Mouse (Mus musculus): ENCODE results near the gene Nptxr. TPM values are rescaled to one million over a fixed set of nuclear protein-coding genes. Genes with fewer than 3 reads are reported as not detected.

Nptxr gene
- polyA plus RNA-seq, 1 experiment from 2014 or later, result 6.6 TPM

GRCm38 (mm10) chr15:79832064-79832900 is 27.7 kb upstream of the Nptxr start:
- ATAC-seq (no peak), DNase-seq (ENCODE audit: low read depth, low spot score) (peak; percentile 31)
- in situ Hi-C loops (cut with MboI; ENCODE audit: low pct_unique_long_range_greater_than_20kb), result loop anchor here (5.0 kb wide), 3 partner anchors 50 to 245 kb away; no protein-coding TSS in a partner anchor
- ChIA-PET CTCF (interaction anchor here (0.7 to 3.4 kb wide), 11 partner anchors 11 to 103 kb away, joined by 3 to 22 read pairs (median 3); no protein-coding TSS in a partner anchor), POLR2A (interaction anchor here (0.6 to 2.6 kb wide), 4 partner anchors 45 to 1308 kb away, joined by 4 to 9 read pairs (median 6); no protein-coding TSS in a partner anchor)
- H3K27me3 ChIP-seq, result no peaks in the 10 kb centered on the region
- no peak for TF ChIP-seq CTCF (IDR thresholded peaks at IDR 0.05)

- ATAC-seq, result no peak
These were observed 25.8 kb upstream of the Nptxr start for GRCm38 (mm10) chr15:79830388-79830787.

GRCm38 (mm10) chr15:79829431-79829830 is 24.9 kb upstream of the Nptxr start:
- no peaks in the 10 kb centered on the region for H3K27me3 ChIP-seq
- in situ Hi-C loops (cut with MboI; ENCODE audit: low pct_unique_long_range_greater_than_20kb), result no loop called here
- CTCF ChIA-PET, result interaction anchor here (1.0 to 3.4 kb wide), 12 partner anchors 10 to 113 kb away, joined by 3 to 22 read pairs (median 6); no protein-coding TSS in a partner anchor
- ATAC-seq (no peak), DNase-seq (ENCODE audit: low read depth, low spot score) (no peak)
- POLR2A ChIA-PET, result no interaction called here
- TF ChIP-seq CTCF (IDR thresholded peaks at IDR 0.05), result no peak

More at GRCm38 (mm10) chr15:79830388-79830787, 25.8 kb upstream of the Nptxr start:
- no peaks in the 10 kb centered on the region for H3K27me3 ChIP-seq
- DNase-seq (ENCODE audit: low read depth, low spot score), result no peak
- in situ Hi-C loops (cut with MboI; ENCODE audit: low pct_unique_long_range_greater_than_20kb), result loop anchor here (5.0 kb wide), 3 partner anchors 52 to 247 kb away; no protein-coding TSS in a partner anchor
- CTCF ChIA-PET, result interaction anchor here (0.7 to 3.4 kb wide), 26 partner anchors 9 to 112 kb away, joined by 3 to 22 read pairs (median 4); partner anchors contain the start of gene Dnal4
- POLR2A ChIA-PET, result no interaction called here
- no peak for TF ChIP-seq CTCF (IDR thresholded peaks at IDR 0.05)

- no peak for ATAC-seq
- no peak for TF ChIP-seq CTCF (IDR thresholded peaks at IDR 0.05)
- in situ Hi-C loops (cut with MboI; ENCODE audit: low pct_unique_long_range_greater_than_20kb), result no loop called here
- POLR2A ChIA-PET, result interaction anchor here (1.0 kb wide), 1 partner anchor 113 kb away, joined by 3 read pairs; no protein-coding TSS in a partner anchor
- no peaks in the 10 kb centered on the region for H3K27me3 ChIP-seq
- CTCF ChIA-PET, result interaction anchor here (1.2 to 2.7 kb wide), 2 partner anchors 24 to 114 kb away, joined by 3 to 7 read pairs; no protein-coding TSS in a partner anchor
- DNase-seq (ENCODE audit: low read depth, low spot score), result no peak
These were observed 23.9 kb upstream of the Nptxr start for GRCm38 (mm10) chr15:79828366-79829035.

- no peak for DNase-seq (ENCODE audit: low read depth, low spot score)
These were observed 23.2 kb upstream of the Nptxr start for GRCm38 (mm10) chr15:79827778-79828210.

GRCm38 (mm10) chr15:79827061-79827777 is 22.7 kb upstream of the Nptxr start:
- CTCF ChIA-PET, result no interaction called here
- POLR2A ChIA-PET, result no interaction called here
- ATAC-seq (no peak), DNase-seq (ENCODE audit: low read depth, low spot score) (no peak)
- no peaks in the 10 kb centered on the region for H3K27me3 ChIP-seq
- TF ChIP-seq CTCF (IDR thresholded peaks at IDR 0.05), result no peak
- in situ Hi-C loops (cut with MboI; ENCODE audit: low pct_unique_long_range_greater_than_20kb), result no loop called here

More at GRCm38 (mm10) chr15:79827778-79828210, 23.2 kb upstream of the Nptxr start:
- in situ Hi-C loops (cut with MboI; ENCODE audit: low pct_unique_long_range_greater_than_20kb), result no loop called here
- ChIA-PET CTCF (no interaction called here), POLR2A (no interaction called here)
- ATAC-seq, result no peak
- no peaks in the 10 kb centered on the region for H3K27me3 ChIP-seq
- no peak for TF ChIP-seq CTCF (IDR thresholded peaks at IDR 0.05)

GRCm38 (mm10) chr15:79826221-79826935 is 21.8 kb upstream of the Nptxr start:
- CTCF ChIA-PET, result no interaction called here
- ATAC-seq, result no peak
- no peaks in the 10 kb centered on the region for H3K27me3 ChIP-seq
- no peak for DNase-seq (ENCODE audit: low read depth, low spot score)
- TF ChIP-seq CTCF (IDR thresholded peaks at IDR 0.05), result no peak
- in situ Hi-C loops (cut with MboI; ENCODE audit: low pct_unique_long_range_greater_than_20kb), result no loop called here
- POLR2A ChIA-PET, result interaction anchor here (0.7 kb wide), 1 partner anchor 109 kb away, joined by 3 read pairs; no protein-coding TSS in a partner anchor

- no peak for TF ChIP-seq CTCF (IDR thresholded peaks at IDR 0.05)
- no peak for DNase-seq (ENCODE audit: low read depth, low spot score)
- ChIA-PET CTCF (no interaction called here), POLR2A (no interaction called here)
- ATAC-seq, result no peak
- in situ Hi-C loops (cut with MboI; ENCODE audit: low pct_unique_long_range_greater_than_20kb), result no loop called here
- H3K27me3 ChIP-seq, result no peaks in the 10 kb centered on the region
These were observed 20.7 kb upstream of the Nptxr start for GRCm38 (mm10) chr15:79825146-79825825.
